Mouse (Mus musculus) left cerebral cortex, adult 9 months (tissue): ENCODE measurements at regions not wholly inside any gene's neighbourhood (a gene's known extent, or its start where the extent isn't known, plus 50 kb on each side); places are given as distances from the start of the nearest gene placed in this dataset.

Experiments
- DNase-seq, 2 experiments: peaks; one replicate each; pipeline ENCODE4 v3.0.0; 2022; ENCODE audit warnings: low spot score in 2 of 2

DNA sequence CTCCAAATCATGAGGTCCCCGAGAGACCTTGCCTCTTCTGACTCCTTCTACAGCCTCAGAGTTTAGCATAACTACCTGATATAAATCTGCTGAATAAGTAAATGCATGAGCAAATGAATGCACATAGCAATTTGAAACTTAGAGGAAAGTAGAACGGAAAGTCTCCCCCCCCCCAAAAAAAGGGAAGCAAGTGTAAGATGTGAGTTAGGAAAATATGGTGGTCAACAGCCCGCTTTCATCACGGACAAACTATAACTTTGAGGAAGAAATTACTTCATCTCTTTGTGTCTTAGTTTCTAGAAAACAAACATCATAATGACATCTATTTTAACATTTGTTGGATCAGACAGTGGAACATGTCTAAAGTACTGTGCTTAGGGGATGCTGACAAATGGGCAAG is 77.4 kb upstream of the Etaa1 start:
- no peak for DNase-seq

GRCm38 (mm10) chr11:18022065-18022464 is 68.4 kb upstream of the Etaa1 start:
- no peak for DNase-seq

DNA sequence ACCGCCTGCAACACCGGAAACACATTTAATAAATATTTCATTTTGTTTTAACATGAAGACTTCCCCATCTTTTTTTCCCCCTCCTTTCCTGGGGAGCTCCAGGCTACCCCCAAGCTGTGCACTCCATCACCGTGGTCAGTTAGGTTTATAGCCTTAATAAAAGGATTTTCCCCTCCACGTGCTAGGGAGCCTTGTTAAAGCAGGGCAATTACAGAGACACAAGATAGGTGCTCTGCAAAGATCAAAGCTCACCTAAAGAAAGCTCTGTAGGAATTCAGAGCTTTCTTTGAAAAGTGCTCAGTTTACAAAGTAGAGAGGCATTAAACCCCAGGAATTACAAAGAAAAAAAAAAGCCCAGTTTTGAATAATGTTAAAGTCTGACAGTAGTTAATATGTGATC is 61.6 kb upstream of the Etaa1 start:
- no peak for DNase-seq

GRCm38 (mm10) chr11:18014610-18015009 is 60.9 kb upstream of the Etaa1 start:
- no peak for DNase-seq

DNA sequence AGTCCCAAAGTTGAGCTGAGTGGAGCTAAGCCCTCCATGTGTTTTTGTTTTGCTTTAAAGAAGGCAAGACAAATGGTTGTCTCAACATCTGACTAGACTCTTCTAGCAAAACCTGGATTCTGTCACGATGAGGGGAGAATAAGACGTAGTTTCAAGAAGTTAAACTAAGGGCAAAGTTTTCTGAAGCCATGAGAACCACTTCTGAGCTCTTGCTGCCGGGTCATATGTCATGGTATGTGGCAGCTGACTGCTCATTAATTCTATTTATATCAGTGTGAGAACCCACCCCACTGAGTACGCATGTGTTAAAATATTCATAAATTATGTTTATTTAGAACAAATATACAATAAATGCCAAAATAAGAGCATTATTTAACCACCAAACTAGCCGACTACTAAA is 58.4 kb upstream of the Etaa1 start:
- DNase-seq: no peak

DNA sequence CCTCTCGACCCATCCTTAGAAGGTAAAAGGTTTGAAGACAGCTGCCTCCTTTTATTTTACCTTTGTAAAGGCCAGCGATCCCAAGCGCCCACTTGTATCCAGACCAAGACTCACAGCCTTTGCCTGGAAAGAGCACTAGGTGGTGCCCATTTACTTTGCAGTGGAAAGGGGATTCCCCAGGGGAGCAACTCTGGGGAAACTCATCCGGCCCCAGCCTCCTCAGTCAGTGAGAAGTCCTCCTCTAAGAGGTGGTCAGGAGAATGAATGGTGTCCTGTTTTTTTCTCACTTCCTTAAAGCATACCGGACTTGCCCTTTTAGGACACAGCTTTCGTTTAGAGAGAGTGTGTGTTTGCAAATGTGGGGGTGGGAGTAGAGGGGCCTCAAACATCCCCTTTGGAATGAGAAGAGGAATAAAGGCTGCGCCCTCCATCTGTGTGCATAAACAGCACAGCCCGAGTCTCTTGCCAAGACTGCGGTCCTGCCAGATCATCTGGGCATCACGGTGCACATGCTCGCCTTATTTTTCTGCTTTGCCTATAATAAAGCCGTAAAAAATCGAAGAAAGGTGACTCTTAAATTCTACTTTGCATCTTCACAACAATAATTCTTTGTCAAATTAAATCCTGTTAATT is 57.5 kb upstream of the Etaa1 start:
- no peak for DNase-seq

DNA sequence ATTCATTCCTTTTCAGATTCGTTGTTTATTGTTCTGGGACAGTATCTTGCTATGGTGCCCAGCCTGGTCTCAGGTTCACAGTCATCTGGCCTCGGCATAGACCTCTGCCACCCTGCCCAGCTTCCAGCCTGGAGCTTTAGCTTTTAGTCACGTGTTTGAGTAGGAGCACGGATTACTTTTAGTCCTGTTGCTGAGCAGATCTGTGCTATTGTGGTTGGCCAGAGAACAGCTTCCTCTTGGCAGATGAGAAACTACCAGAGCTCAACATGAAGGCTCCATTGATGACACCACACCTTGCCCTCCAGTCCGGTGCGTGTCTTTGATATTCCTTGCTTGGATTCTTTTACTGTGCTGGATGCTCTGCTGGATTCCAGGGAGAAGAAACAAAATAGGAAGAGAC is 54.5 kb upstream of the Etaa1 start:
- no peak for DNase-seq
